Mouse (Mus musculus) hindlimb bud, embryonic 11.5 days (tissue): ENCODE measurements around the gene Reg3b.
"Not testable (repeated sequence)": the region's sequence is repeated elsewhere in the genome, so short reads cannot be mapped to it uniquely, and the experiment has no call there.

ENCODE experiments used
- DNase-seq: peaks from one replicate; pipeline ENCODE4 v3.0.0-alpha.2; 2012; ENCODE audit warnings: low read depth, low spot score; ENCODE audit errors: extremely low spot score

The Reg3b gene

GRCm38 (mm10) chr6:78370357-78370756, at the start of gene Reg3b:
Gene Reg3b, plus strand, starts transcription at chr6:78370657.
- no peak for DNase-seq

- no peak for DNase-seq
Observed at GRCm38 (mm10) chr6:78327798-78328197, 42.7 kb upstream of the Reg3b start.

GRCm38 (mm10) chr6:78329166-78329565, 41.3 kb upstream of the Reg3b start:
- DNase-seq, result no peak

GRCm38 (mm10) chr6:78331919-78332569, 38.4 kb upstream of the Reg3b start:
- DNase-seq, result no peak

- DNase-seq, result no peak
Observed at GRCm38 (mm10) chr6:78340296-78340695, 30.2 kb upstream of the Reg3b start.

- no peak for DNase-seq
Observed at GRCm38 (mm10) chr6:78341689-78342088, 28.8 kb upstream of the Reg3b start.

- DNase-seq, result no peak
Observed at GRCm38 (mm10) chr6:78361971-78362563, 8.4 kb upstream of the Reg3b start.

- no peak for DNase-seq
Observed at GRCm38 (mm10) chr6:78378765-78379164, 8.3 kb downstream of the Reg3b start, which contains the start of gene Reg3d. Gene Reg3d, minus strand, starts transcription at chr6:78378865.

- DNase-seq, result no peak
Observed at GRCm38 (mm10) chr6:78380409-78380808, 10.0 kb downstream of the Reg3b start, which contains the start of gene Reg3a. Gene Reg3a, plus strand, starts transcription at chr6:78380709.

- DNase-seq, result no peak
Observed at GRCm38 (mm10) chr6:78385609-78386008, 15.2 kb downstream of the Reg3b start.

- DNase-seq, result not testable (repeated sequence)
Observed at GRCm38 (mm10) chr6:78395323-78395722, 24.9 kb downstream of the Reg3b start, which contains the start of gene Reg2. Gene Reg2, plus strand, starts transcription at chr6:78395623.

GRCm38 (mm10) chr6:78422411-78422810, 52.0 kb downstream of the Reg3b start, which contains the start of gene Reg1:
Gene Reg1, plus strand, starts transcription at chr6:78422711.
- DNase-seq, result not testable (repeated sequence)
